Mouse (Mus musculus) heart, postnatal 0 days (tissue): ENCODE measurements at regions not wholly inside any gene's neighbourhood (a gene's known extent, or its start where the extent isn't known, plus 50 kb on each side); places are given as distances from the start of the nearest gene placed in this dataset.

ENCODE experiments used
- CTCF ChIP-seq: IDR thresholded peaks from 2 replicates; pipeline ENCODE4 v1.5.1; 2016; ENCODE audit warnings: antibody characterized with exemption, control low read depth, low read depth
- EP300 ChIP-seq: IDR thresholded peaks from 2 replicates; pipeline ENCODE4 v1.6.1; 2016; ENCODE audit warnings: antibody characterized with exemption, low read depth

DNA sequence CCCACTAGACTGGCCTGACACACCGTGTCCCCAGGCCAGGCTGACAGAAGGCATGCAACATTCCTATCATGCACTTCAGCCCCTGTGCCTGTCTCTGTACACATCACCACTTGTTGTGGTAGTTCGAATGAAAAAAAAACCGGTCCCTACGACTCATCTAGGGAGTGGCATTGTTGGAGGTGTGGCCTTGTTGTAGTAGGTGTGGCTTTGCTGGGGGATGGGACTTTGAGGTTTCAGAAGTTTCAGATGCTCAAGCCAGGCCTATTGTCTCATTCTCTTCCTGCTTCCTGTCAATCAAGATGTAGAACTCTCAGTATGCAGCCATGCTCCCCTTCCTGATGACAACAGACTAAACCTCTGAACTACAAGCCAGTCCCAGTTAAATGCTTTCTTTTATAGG lies 162.1 kb upstream of the Gm49356 start:
- TF ChIP-seq CTCF = no peak
- TF ChIP-seq EP300 = no peak
